Mouse (Mus musculus) myocyte (in vitro differentiated cells): ENCODE measurements at regions not wholly inside any gene's neighbourhood (a gene's known extent, or its start where the extent isn't known, plus 50 kb on each side); places are given as distances from the start of the nearest gene placed in this dataset.

Source experiments
- CEBPB ChIP-seq: IDR thresholded peaks from 2 replicates; pipeline ENCODE4 v1.6.1; 2011; ENCODE audit warnings: mild to moderate bottlenecking, moderate library complexity; ENCODE audit not compliant: poor library complexity, insufficient read depth, severe bottlenecking
- E2F4 ChIP-seq: IDR thresholded peaks from one replicate; pipeline ENCODE4 v1.6.1; 2011; ENCODE audit warnings: mild to moderate bottlenecking, control low read depth, moderate library complexity; ENCODE audit not compliant: insufficient read depth
- MAX ChIP-seq: IDR thresholded peaks from one replicate; pipeline ENCODE4 v1.6.1; 2011; ENCODE audit warnings: low read depth, mild to moderate bottlenecking, control low read depth
- MYOD1 ChIP-seq, 3 experiments: IDR thresholded peaks; one replicate each; pipeline ENCODE4 v1.6.1; 2011; ENCODE audit warnings: control low read depth in 2 of 3, low read depth in 2 of 3, mild to moderate bottlenecking in 2 of 3, moderate library complexity in 1 of 3; ENCODE audit not compliant: insufficient read length in 2 of 3, control insufficient read depth in 1 of 3
- POLR2A ChIP-seq: IDR thresholded peaks from one replicate; pipeline ENCODE4 v1.6.1; 2011; ENCODE audit warnings: low read depth, mild to moderate bottlenecking, control low read depth, moderate library complexity; ENCODE audit not compliant: insufficient read length
- REST ChIP-seq: IDR thresholded peaks from one replicate; pipeline ENCODE4 v1.6.1; 2011; ENCODE audit warnings: mild to moderate bottlenecking, control low read depth, moderate library complexity; ENCODE audit not compliant: insufficient read depth, insufficient read length
- SRF ChIP-seq: IDR thresholded peaks from one replicate; pipeline ENCODE4 v1.6.1; 2011; ENCODE audit warnings: low read depth; ENCODE audit not compliant: control insufficient read depth, insufficient read length
- TCF12 ChIP-seq: IDR thresholded peaks from one replicate; pipeline ENCODE4 v1.6.1; 2011; ENCODE audit warnings: mild to moderate bottlenecking, control low read depth; ENCODE audit not compliant: poor library complexity, insufficient read depth, severe bottlenecking
- TCF3 ChIP-seq: IDR thresholded peaks from one replicate; pipeline ENCODE4 v1.6.1; 2011; ENCODE audit warnings: low read depth, control low read depth; ENCODE audit not compliant: insufficient read length
- USF1 ChIP-seq: IDR thresholded peaks from one replicate; pipeline ENCODE4 v1.6.1; 2011; ENCODE audit warnings: low read depth, mild to moderate bottlenecking, control low read depth, moderate library complexity

DNA sequence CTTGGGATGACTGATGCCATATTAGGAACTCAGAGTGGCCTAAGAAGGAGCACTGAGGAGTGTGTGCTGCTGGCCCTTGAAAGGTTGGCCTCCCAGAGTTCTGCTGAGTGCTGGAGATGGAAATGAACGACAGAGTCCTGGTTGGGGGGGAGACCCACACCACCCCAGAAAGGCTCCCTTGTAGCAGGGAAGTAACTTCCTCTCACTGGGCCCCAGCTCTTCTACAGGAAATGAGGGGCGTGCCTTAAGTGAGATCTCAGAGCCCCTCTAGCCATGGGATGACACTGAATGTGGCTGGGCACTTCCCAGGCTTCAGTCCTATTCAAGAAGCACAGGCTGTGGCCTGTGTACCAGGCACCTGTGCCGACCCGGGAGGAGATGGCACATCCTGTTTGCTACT, 232.0 kb downstream of the Rplp1 start:
- TF ChIP-seq POLR2A (no peak), E2F4 (no peak), TCF3 (no peak), SRF (no peak), TCF12 (no peak), USF1 (no peak), REST (no peak), MAX (no peak), MYOD1 (IDR thresholded peaks at IDR 0.05; ENCODE audit: control insufficient read depth in 1 of 3, insufficient read length in 2 of 3, low read depth in 2 of 3) (no peak), CEBPB (no peak)
